Mouse (Mus musculus) limb, embryonic 13.5 days (tissue): ENCODE measurements around the gene Ddn. TPM values are rescaled to one million over a fixed set of nuclear protein-coding genes. Genes with fewer than 3 reads are reported as not detected.
A peak's percentile ranks its signal among the peaks of the same experiment; 100 is the strongest.

Experiments used
- ATAC-seq: fragments of 200-750 bp; cut with Nextera tagmentation; 2 replicates; pipeline ENCODE4 v1.8.0; 2017; ENCODE audit warnings: low read depth, moderate number of reproducible peaks, moderate TSS enrichment; ENCODE audit not compliant: low FRiP score
- H3K27ac ChIP-seq: fragments of 300-500 bp; sonication (generic); 2 replicates; pipeline ENCODE4 v1.5.1; 2015; ENCODE audit warnings: inconsistent platforms, mild to moderate bottlenecking, moderate library complexity
- H3K27me3 ChIP-seq: fragments of 300-500 bp; sonication (generic); 2 replicates; pipeline ENCODE4 v1.6.1; 2015; ENCODE audit warnings: mild to moderate bottlenecking, inconsistent platforms
- H3K36me3 ChIP-seq: fragments of 300-500 bp; sonication (generic); 2 replicates; pipeline ENCODE4 v1.6.1; 2015; ENCODE audit warnings: inconsistent platforms, mild to moderate bottlenecking, moderate library complexity
- H3K4me1 ChIP-seq: fragments of 300-500 bp; sonication (generic); 2 replicates; pipeline ENCODE4 v1.6.1; 2015; ENCODE audit warnings: inconsistent platforms
- H3K4me2 ChIP-seq: fragments of 300-500 bp; sonication (generic); replicated peaks from 2 replicates; pipeline ENCODE4 v1.6.1; 2015; ENCODE audit warnings: inconsistent platforms, mild to moderate bottlenecking, moderate library complexity
- H3K4me3 ChIP-seq: fragments of 300-500 bp; sonication (generic); 2 replicates; pipeline ENCODE4 v1.5.1; 2015; ENCODE audit warnings: moderate library complexity, mild to moderate bottlenecking, inconsistent platforms
- H3K9ac ChIP-seq: fragments of 300-500 bp; sonication (generic); 2 replicates; pipeline ENCODE4 v1.6.1; 2015; ENCODE audit warnings: mild to moderate bottlenecking, inconsistent platforms
- H3K9me3 ChIP-seq: fragments of 300-500 bp; sonication (generic); 2 replicates; pipeline ENCODE4 v1.6.1; 2016; ENCODE audit warnings: inconsistent platforms
- WGBS: fragments of 180-500 bp; shearing (Covaris S2); methylation state at CpG from one replicate; pipeline ENCODE4 v1.1.7; 2015; 5-methylcytosine and 5-hydroxymethylcytosine counted together
- polyA plus RNA-seq: library from polyadenylated mRNA; unstranded; fragments of >200 nt; fragmentation: Nextera tagmentation; extraction: Ambion mirVana; gene quantifications from 2 replicates; pipeline ENCODE4 v1.2.1, GENCODE M21; 2015

The Ddn gene
- polyA plus RNA-seq, 1 experiment from 2014 or later, result 0.05 TPM

GRCm38 (mm10) chr15:98805324-98806040 lies 3.8 kb downstream of the Ddn start:
- Histone ChIP-seq H3K9me3 (no peaks in the 10 kb centered on the region), H3K27me3 (peaks cover 99% of the 10 kb centered on the region), H3K36me3 (no peaks in the 10 kb centered on the region), H3K4me3 (peak overlapping the region; percentile 49), H3K4me2 (peak overlapping the region; percentile 83), H3K27ac (no peak overlapping the region), H3K4me1 (peaks cover 47% of the 10 kb centered on the region), H3K9ac (peak overlapping the region; percentile 57)
- ATAC-seq, result no peak; the same call in 1 of the 2 replicates
- under 1% methylated on average over 64 of the region's 64 CpGs for WGBS

DNA sequence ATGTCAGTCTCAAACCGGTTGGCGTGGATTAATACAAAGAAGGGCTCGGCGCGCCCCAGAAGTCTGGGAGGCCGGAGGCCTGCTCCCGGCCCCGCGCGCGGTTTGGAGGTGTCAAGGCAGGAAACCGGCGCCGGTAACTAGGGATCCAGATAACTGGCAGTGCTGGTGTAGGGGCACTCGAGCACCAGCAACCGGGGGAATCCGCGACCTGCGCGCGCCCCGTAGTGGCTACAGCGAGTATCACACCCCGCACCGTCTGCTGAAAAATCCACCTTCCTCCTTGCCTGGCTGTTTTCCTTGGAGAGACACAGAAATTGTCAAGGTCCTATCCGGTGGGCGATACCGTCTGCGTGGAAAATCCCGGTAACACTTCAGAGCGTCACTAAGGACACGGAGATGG lies 5.2 kb downstream of the Ddn start:
- H3K4me2 ChIP-seq, result peak overlapping the region; percentile 52
- H3K4me1 ChIP-seq, result peaks cover 47% of the 10 kb centered on the region
- peak overlapping the region; percentile 24 for H3K4me3 ChIP-seq
- no peaks in the 10 kb centered on the region for H3K9me3 ChIP-seq
- H3K36me3 ChIP-seq, result no peaks in the 10 kb centered on the region
- peaks cover 99% of the 10 kb centered on the region for H3K27me3 ChIP-seq
- WGBS, result under 1% methylated on average over 32 of the region's 32 CpGs
- no peak overlapping the region for H3K27ac ChIP-seq
- ATAC-seq, result no peak
- no peak overlapping the region for H3K9ac ChIP-seq

GRCm38 (mm10) chr15:98802926-98803325 lies 6.4 kb downstream of the Ddn start:
- WGBS, result 3% methylated on average over 8 of the region's 8 CpGs

DNA sequence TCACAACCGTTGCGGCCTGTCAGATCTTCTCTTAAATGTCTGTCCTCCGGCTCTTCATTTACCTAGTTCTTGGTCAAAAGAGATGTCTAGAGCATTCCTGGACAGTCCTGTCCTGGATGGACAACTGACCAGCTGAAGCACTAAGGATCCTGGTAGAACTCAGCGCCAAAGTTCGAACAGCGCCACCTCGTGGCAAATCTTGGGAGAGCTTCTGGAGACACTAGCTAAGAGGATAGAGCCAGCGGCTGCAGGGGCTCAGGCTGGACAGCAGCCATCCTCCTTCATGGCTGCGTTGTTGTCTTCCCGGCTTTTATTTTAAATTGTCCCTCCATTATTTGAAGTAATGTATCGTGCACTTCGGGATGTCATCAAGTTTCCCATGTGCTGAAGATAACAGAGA lies 9.9 kb downstream of the Ddn start:
- Histone ChIP-seq H3K9ac (no peak overlapping the region), H3K36me3 (no peaks in the 10 kb centered on the region), H3K27ac (no peak overlapping the region), H3K4me2 (no peak overlapping the region), H3K27me3 (peaks cover 99% of the 10 kb centered on the region), H3K4me3 (no peak overlapping the region), H3K9me3 (no peaks in the 10 kb centered on the region), H3K4me1 (peaks cover 17% of the 10 kb centered on the region)
- 11% methylated on average over 12 of the region's 12 CpGs for WGBS
- ATAC-seq, result no peak

More at GRCm38 (mm10) chr15:98802926-98803325, 6.4 kb downstream of the Ddn start:
- ATAC-seq, result no peak
- Histone ChIP-seq H3K4me3 (no peak overlapping the region), H3K27ac (no peak overlapping the region), H3K4me2 (no peak overlapping the region), H3K9ac (no peak overlapping the region; the same call in 1 of the 2 replicates), H3K4me1 (peaks cover 39% of the 10 kb centered on the region), H3K27me3 (peaks cover 99% of the 10 kb centered on the region), H3K9me3 (no peaks in the 10 kb centered on the region), H3K36me3 (no peaks in the 10 kb centered on the region)

DNA sequence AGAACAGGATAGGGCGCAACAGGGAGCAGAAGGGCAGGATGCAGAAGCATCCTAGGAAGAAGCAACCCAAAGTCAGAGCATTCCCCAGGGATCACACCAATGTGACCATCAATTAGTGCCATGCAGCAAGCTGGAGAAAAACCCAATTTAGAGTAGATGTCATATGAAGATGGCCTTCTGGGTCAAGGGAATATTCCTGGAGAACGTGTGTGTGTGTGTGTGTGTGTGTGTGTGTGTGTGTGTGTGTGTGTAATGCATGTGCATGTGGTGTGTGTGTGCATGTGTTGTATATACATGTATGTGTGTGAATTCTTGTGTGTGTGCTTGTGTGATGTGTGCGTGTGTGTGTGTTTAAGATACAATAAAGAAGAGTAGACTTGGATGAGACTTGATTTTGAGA lies 10.4 kb downstream of the Ddn start:
- WGBS, result 46% methylated on average over 3 of the region's 3 CpGs
- no peak overlapping the region for H3K9ac ChIP-seq
- H3K27me3 ChIP-seq, result peaks cover 100% of the 10 kb centered on the region
- H3K27ac ChIP-seq, result no peak overlapping the region
- ATAC-seq, result no peak
- peaks cover 16% of the 10 kb centered on the region for H3K4me1 ChIP-seq
- H3K4me2 ChIP-seq, result no peak overlapping the region
- no peaks in the 10 kb centered on the region for H3K9me3 ChIP-seq
- H3K36me3 ChIP-seq, result no peaks in the 10 kb centered on the region
- no peak overlapping the region for H3K4me3 ChIP-seq

- WGBS, result 1% methylated on average over 28 of the region's 28 CpGs
- Histone ChIP-seq H3K9ac (no peak overlapping the region), H3K27ac (no peak overlapping the region), H3K4me3 (0 out of 2 replicates have a peak overlapping the region, but pooled peaks have one; percentile 16), H3K9me3 (no peaks in the 10 kb centered on the region), H3K4me1 (peaks cover 15% of the 10 kb centered on the region), H3K4me2 (peak overlapping the region; percentile 30; the same call in 1 of the 2 replicates), H3K36me3 (no peaks in the 10 kb centered on the region), H3K27me3 (peaks cover 100% of the 10 kb centered on the region)
- no peak for ATAC-seq
Observed at GRCm38 (mm10) chr15:98797835-98798492, 11.3 kb downstream of the Ddn start.

- H3K36me3 ChIP-seq, result no peaks in the 10 kb centered on the region
- WGBS, result 4% methylated on average over 13 of the region's 13 CpGs
- peaks cover 22% of the 10 kb centered on the region for H3K4me1 ChIP-seq
- H3K9me3 ChIP-seq, result no peaks in the 10 kb centered on the region
- no peak overlapping the region for H3K27ac ChIP-seq
- H3K4me3 ChIP-seq, result no peak overlapping the region
- H3K4me2 ChIP-seq, result no peak overlapping the region
- peaks cover 100% of the 10 kb centered on the region for H3K27me3 ChIP-seq
- 0 out of 2 replicates have a peak, but pooled peaks have one; percentile 30 for ATAC-seq
- no peak overlapping the region for H3K9ac ChIP-seq
Observed at GRCm38 (mm10) chr15:98796803-98797595, 12.3 kb downstream of the Ddn start.

DNA sequence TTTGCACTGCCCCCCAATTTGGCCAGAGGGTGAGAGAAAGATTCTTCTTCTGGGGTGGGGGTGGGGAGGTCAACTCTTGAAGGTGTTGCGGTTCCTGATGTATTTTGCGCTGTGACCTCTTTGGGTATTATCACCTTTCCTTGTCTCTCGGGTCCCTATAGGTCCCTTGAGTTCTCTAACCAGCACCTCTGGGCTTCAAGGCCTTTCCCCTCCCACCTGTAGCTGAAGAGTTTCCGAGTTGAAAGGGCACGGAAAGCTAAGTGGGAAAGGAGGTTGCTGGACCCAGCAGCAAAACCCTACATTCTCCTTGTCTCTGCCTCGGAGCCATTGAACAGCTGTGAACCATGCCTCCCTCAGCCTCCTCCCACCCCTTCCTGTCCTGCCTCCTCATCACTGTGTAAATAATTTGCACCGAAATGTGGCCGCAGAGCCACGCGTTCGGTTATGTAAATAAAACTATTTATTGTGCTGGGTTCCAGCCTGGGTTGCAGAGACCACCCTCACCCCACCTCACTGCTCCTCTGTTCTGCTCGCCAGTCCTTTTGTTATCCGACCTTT lies 16.1 kb downstream of the Ddn start:
- H3K9ac ChIP-seq, result no peak overlapping the region
- no peak for ATAC-seq
- no peaks in the 10 kb centered on the region for H3K9me3 ChIP-seq
- 2% methylated on average over 13 of the region's 13 CpGs for WGBS
- H3K4me2 ChIP-seq, result peak overlapping the region; percentile 60
- no peaks in the 10 kb centered on the region for H3K36me3 ChIP-seq
- H3K27ac ChIP-seq, result no peak overlapping the region
- peaks cover 43% of the 10 kb centered on the region for H3K4me1 ChIP-seq
- peaks cover 100% of the 10 kb centered on the region for H3K27me3 ChIP-seq
- peak overlapping the region; percentile 40 for H3K4me3 ChIP-seq

DNA sequence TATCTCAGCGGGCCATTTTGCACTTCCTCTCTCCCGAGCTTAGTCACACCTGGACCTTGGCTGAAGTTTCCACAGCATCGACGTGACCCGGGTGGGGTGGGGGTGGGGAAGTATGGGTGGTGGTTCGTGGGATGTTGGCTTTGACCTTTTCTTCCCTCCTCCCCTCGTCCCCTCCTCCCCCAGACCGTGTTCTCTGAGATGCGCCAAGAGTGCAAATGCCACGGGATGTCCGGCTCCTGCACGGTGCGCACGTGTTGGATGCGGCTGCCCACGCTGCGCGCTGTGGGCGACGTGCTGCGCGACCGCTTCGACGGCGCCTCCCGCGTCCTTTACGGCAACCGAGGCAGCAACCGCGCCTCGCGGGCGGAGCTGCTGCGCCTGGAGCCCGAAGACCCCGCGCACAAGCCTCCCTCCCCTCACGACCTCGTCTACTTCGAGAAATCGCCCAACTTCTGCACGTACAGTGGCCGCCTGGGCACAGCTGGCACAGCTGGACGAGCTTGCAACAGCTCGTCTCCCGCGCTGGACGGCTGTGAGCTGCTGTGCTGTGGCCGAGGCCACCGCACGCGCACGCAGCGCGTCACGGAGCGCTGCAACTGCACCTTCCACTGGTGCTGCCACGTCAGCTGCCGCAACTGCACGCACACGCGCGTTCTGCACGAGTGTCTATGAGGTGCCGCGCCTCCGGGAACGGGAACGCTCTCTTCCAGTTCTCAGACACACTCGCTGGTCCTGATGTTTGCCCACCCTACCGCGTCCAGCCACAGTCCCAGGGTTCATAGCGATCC lies 16.9 kb downstream of the Ddn start:
- Histone ChIP-seq H3K9me3 (no peaks in the 10 kb centered on the region), H3K4me3 (peak overlapping the region; percentile 40), H3K27ac (no peak overlapping the region), H3K27me3 (peaks cover 100% of the 10 kb centered on the region), H3K4me2 (peak overlapping the region; percentile 60), H3K4me1 (peaks cover 37% of the 10 kb centered on the region), H3K9ac (0 out of 2 replicates have a peak overlapping the region, but pooled peaks have one; percentile 53), H3K36me3 (no peaks in the 10 kb centered on the region)
- WGBS, result under 1% methylated on average over 75 of the region's 75 CpGs
- no peak for ATAC-seq

DNA sequence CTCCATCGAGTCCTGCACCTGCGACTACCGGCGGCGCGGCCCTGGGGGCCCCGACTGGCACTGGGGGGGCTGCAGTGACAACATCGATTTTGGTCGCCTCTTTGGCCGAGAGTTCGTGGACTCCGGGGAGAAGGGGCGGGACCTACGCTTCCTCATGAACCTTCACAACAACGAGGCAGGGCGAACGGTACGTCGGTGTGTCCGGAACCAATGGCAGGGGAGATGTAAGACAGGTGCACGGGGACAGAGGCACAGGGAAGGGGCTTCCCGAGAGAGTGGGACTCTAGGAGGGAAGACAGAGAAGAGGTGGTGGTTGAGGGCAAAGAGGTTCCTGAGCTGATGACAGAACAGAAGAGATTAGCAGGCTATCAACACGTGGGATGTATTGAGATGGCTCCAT lies 17.5 kb downstream of the Ddn start:
- Histone ChIP-seq H3K4me2 (no peak overlapping the region), H3K27me3 (peaks cover 100% of the 10 kb centered on the region)

DNA sequence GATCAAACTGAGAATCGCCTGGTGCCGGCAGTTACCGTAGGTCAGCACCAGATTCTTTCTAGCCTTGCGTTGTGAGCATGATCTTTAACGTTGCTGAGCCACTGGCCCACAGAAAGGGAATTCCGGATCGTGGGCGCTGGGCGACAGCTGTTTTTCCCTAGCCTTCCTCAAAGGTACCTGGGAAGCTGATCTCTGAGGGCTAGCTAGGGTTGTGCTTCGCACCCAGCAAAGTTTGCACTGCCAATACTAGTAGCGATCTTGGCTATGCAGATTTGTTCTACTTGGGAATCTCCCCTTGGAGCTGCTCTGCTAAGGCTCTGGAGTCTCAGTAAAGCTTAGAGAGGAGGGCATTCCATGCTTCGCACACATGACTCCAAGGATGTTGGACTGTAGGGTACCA lies 18.1 kb downstream of the Ddn start:
- Histone ChIP-seq H3K9me3 (no peaks in the 10 kb centered on the region), H3K9ac (0 out of 2 replicates have a peak overlapping the region, but pooled peaks have one; percentile 39), H3K27me3 (peaks cover 100% of the 10 kb centered on the region), H3K4me1 (peaks cover 33% of the 10 kb centered on the region), H3K27ac (no peak overlapping the region), H3K36me3 (no peaks in the 10 kb centered on the region), H3K4me3 (peak overlapping the region; percentile 40), H3K4me2 (peak overlapping the region; percentile 49)
- WGBS, result 1% methylated on average over 12 of the region's 12 CpGs
- ATAC-seq, result no peak

More for the DNA sequence above, 17.5 kb downstream of the Ddn start:
- Histone ChIP-seq H3K36me3 (no peaks in the 10 kb centered on the region), H3K9me3 (no peaks in the 10 kb centered on the region), H3K4me1 (peaks cover 33% of the 10 kb centered on the region), H3K9ac (no peak overlapping the region), H3K27ac (no peak overlapping the region), H3K4me3 (peak overlapping the region; percentile 40)
- ATAC-seq, result no peak
- 2% methylated on average over 23 of the region's 23 CpGs for WGBS
